Mouse (Mus musculus) yolk sac, embryonic 10.5 days (tissue): Measurements from ENCODE around the gene Grcc10.
A peak's percentile ranks its signal among the peaks of the same experiment; 100 is the strongest.

Experiments
- DNase-seq: peaks from one replicate; pipeline ENCODE4 v3.0.0-alpha.2; 2017; ENCODE audit warnings: low spot score

Grcc10 gene

DNA sequence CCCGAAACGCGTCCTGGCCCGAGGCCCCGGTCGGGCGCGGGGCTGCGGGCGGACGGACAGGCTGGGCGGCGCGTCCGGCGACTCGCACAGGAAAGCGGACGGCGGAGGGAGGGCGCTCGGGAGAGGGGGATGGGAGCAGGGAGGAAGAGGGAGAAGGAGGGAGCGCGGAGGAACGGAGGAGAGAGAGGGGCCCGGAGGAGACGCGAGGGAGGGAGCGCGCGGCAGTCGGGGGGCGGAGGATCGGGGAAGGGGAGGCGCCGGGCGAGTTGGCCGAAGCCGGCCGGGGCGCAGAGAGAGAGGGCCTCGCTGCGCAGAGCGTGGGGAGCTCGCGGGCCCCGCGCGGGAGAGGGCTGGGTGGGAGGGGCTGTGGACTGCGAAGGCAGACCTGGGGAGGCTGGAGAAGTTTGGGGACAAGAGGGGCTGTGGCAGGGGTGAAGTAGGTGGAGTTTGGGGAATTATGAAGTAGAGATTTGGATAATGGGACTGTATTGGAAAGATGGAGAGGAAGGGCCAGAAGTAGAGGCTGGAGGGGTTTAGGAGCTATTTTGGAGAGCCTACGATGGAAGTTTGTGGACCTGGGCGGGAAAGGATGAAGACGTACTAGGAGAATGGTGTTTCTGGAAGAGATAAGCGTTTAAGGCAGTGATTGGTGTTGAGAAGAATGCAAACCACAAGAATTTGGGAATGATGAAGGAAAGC is 15.6 kb upstream of the Grcc10 start:
- peak; percentile 86 for DNase-seq

DNA sequence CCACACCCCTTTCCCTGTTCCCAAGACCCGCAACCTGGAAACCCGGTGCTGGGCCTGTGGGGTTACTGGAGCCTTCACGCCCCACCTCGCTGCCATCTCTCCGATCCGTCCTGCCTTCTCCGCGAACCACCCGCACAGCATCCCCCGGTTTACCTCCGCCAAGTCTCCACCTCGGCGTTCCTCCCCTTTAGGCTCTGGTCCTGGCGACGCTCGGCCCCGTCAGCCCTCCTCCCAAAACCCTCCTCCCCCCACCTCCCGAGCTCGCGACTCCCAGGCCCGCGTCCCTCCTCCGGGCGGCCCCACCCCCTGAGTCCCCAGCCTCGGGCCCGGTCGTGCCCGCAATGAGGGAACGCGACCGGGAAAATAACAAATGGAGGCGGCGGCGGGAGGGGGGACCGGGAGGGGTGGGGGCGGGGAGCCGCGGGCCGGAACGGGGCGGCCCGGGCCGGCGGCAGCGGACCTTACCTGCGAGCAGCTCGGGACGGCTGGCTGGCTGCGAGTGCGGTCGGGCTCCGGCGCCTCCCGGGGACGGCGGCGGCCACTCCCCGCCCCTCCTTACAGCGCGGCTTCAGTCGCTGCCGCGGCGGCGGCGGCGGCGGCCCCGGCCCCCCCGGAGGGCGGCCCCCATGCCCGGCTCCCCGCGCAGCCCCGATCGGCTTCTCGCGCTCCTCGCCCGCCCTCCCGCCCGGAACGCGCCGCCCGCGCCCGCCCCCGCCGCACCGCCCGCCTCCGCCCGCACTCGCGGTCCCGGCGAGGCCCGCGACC is 14.8 kb upstream of the Grcc10 start, which contains the start of the genes Gm45234 and Atn1:
Gene Gm45234, minus strand, starts transcription at position 191 of the 765 bp plus-strand sequence.
Gene Atn1, minus strand, starts transcription at position 694 of the 765 bp plus-strand sequence.
- DNase-seq, result peak; percentile 77

- no peak for DNase-seq
Observed at GRCm38 (mm10) chr6:124755306-124755705, 14.1 kb upstream of the Grcc10 start.

DNA sequence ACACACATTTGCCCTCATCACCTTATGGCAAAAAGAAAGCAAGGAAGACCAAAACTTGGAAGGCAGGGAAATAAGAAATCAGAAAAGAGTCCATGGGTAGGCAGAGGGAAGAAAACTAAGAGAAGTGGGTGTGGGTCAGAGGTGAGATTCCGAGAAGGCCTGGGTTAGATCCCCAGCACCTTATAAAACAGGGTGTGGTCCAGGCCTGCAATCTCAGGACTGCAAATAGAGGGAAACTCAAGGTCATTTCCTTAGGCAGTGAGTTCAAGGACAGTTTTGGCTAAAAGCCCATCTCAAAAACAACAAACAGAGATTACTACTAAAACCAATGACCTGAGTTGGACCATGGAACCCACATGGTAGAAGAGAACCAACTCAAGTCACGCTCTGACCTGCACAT is 12.7 kb upstream of the Grcc10 start:
- DNase-seq, result no peak

- no peak for DNase-seq
Observed at GRCm38 (mm10) chr6:124750405-124750804, 9.2 kb upstream of the Grcc10 start.

DNA sequence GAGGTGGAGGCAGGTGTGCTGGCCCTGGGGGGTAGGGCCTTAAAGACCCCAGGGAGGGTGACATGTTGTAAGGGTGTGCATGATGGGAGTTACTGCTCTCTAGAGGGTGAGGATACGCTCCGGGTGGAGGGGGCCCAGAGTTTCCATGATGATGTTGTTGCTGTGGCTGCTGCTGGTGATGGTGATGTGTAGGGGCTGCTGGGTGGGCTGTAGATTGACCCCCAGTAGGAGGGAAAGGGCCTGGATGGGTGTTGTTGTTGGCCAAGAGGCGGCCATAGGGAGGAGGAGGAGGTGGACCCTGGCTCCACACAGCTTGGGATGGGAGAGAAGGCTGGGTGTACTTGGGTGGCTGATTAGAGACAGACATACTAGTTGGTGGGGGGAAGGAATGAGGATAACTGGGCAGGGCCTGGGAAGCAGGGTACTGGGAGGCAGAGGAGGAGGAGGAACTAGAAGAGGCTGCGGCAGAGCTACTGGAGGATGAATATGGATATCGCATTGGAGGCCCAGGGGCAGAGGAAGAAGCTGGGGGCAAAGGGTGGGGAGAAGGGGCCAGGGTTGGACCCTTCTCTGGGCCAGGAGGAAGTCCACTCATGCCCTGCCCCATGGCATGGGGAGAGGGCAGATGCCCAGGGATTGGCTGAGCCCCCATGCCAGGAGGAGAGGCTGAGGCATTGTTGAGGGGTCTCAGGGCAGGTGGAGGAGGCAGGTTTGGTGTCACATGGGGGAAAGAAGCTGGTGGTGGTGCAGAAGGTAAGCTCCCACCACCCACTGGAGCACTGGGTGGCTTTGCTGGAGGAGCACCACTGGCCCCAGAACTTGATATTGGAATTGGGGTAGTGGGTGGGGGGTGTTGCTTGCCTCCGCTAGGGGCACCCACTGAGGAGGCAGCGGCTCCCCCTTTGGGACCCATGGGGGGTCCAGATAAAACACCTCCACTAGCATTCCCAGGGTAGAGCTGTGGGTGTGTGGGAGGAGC is 5.8 kb upstream of the Grcc10 start:
- DNase-seq, result no peak

- DNase-seq, result no peak
Observed at GRCm38 (mm10) chr6:124746296-124746605, 5.1 kb upstream of the Grcc10 start.

DNA sequence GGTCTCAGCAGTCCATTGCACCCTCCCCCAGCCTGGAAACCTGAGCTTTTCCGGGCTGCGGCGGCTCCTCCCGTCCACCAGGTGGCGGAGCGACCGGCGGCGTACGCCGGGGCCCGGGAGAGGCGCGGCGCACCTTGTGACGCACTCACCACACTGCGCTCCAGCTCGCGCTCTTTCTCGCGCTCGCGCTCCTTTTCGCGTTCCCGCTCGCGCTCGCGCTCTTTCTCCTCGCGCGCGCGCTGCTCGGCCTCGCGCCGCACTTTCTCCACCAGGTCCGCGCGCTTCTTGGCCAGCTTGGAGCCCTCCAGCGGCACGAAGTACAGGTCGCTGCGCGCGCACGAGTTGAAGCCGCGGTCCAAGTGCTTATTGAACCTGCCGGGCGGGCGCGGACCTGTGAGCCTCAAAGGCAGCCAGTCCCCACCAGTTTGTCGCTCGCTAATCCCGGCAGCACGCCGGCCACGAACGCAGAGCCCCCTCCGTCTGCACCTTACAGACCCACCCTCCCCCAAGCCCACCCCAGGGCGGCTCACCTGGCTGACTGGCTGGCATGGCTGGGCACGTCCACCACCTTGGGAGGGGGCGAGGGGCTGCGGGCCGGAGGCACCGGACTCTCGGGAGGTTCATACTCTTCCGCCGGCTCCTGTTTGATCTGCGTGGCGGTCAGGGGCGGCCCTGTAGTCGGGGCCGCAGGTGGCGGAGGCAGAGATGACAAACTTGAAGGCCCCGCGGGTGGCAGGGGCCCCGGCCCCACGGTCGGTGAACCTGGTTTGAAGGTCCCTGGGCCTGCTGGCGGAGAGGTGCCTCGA is 4.5 kb upstream of the Grcc10 start:
- peak; percentile 91 for DNase-seq

- no peak for DNase-seq
Observed at GRCm38 (mm10) chr6:124744755-124745321, 3.7 kb upstream of the Grcc10 start.

DNA sequence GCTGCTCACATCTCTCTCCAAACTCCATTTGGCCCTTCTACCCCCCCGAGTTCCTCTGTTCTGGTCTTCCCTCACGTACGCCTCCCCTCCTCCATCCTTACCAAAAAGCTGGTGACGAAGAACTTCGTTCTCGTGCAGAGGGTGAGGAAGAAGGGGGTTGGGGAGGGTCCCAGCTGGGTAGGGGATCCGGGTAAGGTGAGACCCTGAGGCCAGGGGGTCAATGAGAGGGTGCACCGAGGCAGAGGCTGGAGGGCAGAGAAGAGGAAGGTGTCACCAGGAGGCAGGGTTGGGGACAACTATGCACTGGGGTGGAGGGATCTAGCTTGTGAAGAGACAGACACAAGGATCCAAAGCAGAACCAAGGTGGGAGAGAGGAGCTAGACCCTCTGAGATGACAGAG is 2.5 kb upstream of the Grcc10 start:
- DNase-seq, result no peak

GRCm38 (mm10) chr6:124742839-124743514 is 1.8 kb upstream of the Grcc10 start:
- DNase-seq, result no peak

GRCm38 (mm10) chr6:124741842-124742241 is 668 bp upstream of the Grcc10 start:
- DNase-seq, result no peak

DNA sequence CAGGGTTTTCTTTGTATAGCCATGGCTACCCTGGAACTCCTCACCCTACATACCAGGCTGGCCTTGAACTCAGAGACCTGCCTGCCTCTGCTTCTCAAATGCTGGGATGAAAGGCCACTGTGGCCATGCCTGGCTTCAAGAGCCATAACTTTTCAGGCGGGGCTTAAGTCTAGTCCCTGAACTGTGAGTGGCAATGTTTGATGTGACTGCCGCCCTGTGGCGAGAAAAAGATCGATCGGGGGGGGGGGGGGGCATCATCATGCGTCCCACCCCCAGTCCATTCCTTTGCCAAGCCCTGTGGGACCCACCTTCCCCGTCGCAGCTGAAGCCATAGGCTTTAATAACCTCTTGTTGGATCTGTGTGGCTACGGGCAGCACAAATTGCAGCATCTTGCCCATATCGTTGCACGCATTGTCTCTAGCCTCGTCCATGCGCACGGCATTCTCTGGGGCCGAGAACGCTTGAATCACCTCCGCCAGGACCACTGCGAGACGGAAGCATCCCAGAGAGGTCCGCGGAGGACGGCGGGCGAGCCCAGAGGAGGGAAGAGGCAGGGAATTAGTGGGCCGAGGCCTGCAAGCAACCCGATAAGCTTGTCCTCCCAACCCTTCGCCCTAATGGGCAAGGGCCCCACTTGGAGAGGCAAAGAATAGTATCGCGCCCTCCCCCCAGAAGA is 825 bp downstream of the Grcc10 start:
- peak; percentile 79 for DNase-seq

GRCm38 (mm10) chr6:124739231-124739796 is 1.9 kb downstream of the Grcc10 start:
- no peak for DNase-seq

- peak; percentile 89 for DNase-seq
Observed at GRCm38 (mm10) chr6:124738511-124739023, 2.6 kb downstream of the Grcc10 start, which contains the start of gene Ptpn6. Gene Ptpn6 (minus strand): TSS chr6:124738714.

DNA sequence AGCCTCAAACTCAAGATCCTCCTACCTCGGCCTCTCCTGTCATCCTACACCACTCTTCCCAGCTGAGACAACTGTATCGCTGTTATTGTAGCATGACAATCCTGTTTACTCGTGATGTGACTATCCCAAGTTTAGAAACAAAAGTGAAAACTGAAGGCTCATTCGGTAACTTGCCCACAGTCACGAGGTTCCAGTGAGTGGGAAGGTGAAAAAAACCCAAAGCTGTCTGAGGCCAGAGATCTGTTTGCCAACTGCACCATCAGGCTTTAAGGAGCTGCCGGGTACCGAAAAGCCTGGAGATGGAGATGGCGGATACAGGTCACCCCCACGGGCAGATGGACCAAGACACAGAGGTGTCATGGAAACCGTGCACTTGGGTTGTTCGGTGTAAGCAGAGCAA is 4.1 kb downstream of the Grcc10 start:
- no peak for DNase-seq

- DNase-seq, result no peak
Observed at GRCm38 (mm10) chr6:124734417-124734816, 6.8 kb downstream of the Grcc10 start.

DNA sequence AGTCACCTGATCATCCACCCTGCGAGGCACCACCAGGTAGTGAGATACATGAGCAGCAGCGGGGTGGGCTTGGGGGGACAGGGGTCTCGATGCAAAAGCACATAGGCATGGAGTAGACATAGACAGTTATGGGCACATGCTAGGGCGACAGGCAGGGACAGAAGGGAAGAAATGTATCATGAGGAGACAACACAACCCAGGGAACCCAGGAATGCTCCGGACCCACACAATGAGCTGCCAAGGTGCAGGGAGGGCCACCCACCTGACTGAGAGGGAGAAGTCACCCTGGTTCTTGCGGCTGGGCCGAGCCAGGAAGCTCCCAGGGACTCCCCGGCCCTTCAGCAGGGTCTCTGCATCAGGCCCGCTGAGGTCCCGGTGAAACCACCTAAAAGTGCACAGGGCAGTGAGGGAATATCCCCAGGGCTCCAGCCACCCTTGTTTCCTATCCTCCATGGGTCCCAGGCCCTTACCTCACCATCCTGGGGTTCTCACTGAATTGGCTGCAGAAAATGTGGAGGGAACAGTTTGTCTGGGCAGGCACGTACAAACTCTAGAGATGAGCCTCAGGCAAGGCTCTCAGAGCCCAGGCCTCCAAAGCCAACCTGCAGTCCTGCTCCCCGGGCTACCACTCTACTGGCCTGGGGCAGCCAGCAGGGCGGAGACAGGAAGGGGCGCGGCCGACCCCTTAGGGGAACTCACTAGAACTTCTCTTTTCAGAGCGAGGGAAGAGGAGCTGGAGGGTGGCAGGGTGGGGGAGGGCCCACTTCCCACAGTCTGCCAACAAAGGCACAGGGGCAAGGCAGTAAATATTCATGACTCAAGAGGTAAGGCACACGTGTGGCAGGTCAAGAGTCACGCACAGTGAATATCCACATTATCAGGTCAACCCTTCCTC is 8.5 kb downstream of the Grcc10 start:
- DNase-seq, result no peak
